Mouse (Mus musculus) layer of hippocampus, adult 9-10 months (tissue): Measurements from ENCODE around the gene Bcl2l10.

Source experiments
- DNase-seq: peaks from one replicate; pipeline ENCODE4 v3.0.0; 2022; ENCODE audit warnings: low spot score

Bcl2l10 gene

DNA sequence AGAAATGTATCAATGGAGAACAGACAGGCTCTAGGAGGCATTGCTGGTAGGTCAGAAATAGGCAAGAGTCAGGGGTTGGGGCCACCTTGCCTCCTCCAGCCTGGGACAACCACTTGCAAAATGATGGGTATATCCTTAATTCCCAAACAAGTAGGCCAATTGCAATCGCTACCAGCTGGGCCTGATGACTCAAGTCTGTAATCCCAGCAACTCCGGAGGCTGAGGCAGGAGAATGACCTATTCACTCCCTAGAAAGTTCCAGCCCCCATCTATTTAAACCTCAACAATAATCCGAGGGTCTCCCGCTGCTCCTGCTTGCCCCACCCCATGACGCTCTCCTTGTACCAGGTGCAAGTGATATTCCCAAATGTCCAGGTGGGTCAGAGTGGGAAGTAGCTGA is at the start of gene Bcl2l10:
Gene Bcl2l10, plus strand, starts transcription at position 301 of the 400 bp plus-strand sequence.
- DNase-seq = no peak

DNA sequence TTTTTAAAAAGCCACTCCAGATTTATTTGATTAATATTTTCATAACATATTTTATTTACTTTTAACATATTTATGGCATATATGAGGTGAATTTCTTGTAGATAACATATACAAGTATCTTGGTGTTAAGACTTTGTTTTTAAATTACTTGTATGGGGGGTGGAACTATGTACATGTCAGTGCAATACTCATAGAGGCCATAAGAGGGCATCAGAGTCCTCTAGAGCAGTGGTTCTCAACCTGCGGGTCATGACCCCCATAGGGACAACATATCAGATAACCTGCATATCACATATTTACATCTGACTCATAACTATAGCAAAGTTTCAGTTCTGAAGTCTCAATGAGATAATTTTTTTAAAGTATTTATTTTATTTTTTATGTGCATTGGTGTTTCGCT is 48.2 kb upstream of the Bcl2l10 start:
- DNase-seq = no peak

DNA sequence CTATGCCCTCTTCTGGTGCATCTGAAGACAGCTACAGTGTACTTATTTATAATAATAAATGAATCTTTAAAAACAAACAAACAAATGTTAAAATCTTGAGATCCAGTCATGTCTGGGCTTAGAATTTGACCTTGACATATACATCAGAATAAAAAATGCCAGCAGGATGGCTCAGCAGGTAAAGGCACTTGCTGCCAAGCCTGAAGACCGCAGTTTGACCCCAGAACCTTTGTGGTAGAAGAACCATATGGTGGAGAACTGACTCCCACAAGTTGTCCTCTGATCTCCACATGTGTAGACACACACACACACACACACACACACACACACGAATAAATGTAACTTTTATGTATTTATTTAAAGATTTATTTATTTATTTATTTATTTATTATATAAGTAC is 44.5 kb upstream of the Bcl2l10 start:
- DNase-seq = no peak

DNA sequence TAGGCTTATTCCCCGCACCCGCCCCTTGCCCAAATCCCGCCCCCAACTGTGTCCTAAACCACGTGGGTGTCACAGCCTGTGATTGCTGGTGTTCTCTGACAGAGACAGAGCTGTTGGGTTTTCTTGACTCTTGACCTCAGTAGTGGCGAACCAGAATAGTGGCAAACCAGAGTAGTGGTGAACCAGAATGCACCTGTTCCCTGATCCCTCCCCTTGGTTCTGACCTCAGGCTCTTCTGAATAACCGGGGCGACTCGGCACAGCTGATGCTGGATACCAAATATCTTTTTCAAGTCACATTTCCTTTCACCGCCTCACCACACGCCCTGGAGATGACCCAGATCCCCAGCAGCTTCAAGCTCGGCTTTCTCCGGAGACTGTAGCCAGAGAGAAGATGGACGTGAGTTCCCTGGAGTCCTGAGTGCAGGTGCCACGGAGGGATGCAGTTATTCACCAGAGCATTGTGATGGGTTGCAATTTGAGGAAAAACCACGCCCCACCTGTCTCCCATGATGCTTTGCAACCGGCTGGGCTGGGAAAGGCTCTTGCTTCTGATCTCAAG is 43.8 kb upstream of the Bcl2l10 start:
- no peak for DNase-seq

DNA sequence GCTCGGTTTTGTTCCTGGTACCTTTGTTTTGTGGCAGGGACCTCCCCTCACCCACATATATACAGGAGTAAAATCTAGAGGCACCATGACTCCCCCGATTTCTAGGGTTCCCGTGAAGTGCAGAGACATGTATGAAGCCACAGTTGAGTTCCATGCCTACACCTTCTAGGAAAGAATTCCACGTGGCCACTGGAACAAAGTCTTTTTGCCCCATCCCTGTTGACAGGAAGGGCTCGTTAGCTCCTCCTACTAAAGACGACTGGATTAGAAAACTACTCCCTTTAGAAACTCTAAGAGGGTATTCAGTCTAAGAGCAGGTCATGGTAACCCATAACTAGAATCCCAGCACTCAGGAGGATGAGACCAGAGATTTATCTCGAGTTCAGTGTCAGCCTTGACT is 43.3 kb upstream of the Bcl2l10 start:
- no peak for DNase-seq

DNA sequence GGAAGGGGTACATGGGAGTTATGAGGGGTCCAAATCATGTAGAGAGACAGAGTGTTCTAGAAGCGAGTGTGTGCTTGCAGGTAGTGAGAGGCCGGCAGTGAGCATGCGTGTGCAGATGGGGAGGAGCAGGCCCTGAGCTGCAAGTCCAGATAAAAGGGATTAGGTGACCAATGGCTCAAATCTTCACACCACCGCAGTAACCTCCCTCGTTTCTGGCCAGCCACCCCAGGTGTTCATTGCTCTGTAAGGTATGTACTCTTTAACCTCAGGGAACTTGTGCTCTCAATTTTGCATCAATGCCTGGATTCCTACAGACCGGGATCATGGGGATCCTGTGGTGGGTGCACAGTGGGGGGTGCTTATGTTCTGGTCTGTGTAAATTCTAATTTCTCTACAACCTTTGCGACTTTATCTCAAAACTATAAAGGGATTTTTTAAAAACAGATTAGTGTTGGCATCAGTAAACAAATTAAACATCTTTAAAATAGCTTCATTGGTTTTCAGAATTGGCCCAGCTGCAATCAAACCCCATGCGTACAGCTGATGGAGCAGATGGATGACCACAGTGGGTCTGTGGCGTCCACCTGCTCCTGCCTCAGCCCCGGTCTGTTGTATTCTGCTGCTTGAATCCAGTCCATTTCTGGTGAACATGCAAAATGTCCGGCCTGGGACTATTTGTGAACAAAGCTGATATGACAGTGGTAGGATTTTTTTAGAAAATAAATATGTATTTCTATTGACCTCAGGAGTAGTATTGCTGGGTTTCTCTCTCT is 41.2 kb upstream of the Bcl2l10 start, which contains the start of gene Gnb5:
Gene Gnb5, plus strand, starts transcription at position 163 of the 773 bp plus-strand sequence.
- no peak for DNase-seq

DNA sequence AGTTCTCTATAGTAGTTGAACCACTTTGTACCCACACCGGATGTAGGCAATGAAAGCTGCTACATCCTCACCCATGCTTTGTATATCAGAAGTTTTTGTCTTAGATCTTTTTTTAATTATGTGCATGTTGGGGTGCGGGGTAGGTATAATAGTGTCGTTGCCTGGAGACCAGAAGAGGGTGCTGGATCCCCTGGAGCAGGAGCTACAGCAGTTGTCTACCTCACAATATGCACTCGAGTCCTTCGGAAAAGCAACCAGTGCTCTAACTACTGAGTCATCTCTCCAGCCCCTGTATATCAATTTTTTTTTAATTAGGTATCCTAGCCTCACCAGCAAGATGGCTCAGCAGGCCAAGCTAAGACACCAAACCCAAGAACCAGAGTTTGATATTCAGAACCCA is 40.5 kb upstream of the Bcl2l10 start:
- DNase-seq = no peak

DNA sequence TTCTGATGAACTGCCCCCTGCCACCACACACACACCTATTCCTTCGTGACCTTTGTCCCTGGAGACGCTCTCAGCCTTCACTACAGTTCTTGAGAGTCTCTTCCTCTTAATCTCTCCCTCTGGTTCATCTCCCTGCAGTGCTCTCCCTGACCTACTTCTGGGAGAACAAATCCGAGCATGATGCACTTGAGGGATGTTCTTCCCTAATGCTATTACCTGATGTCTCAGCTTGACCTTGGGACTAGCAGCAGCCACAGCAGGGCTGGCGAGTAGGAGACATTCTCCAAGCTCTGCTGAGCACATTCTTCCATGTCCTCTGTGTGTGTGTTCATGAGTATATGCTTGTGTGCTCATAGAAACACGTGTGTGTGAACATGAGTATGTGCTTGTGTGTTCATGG is 38.9 kb upstream of the Bcl2l10 start:
- DNase-seq = no peak

DNA sequence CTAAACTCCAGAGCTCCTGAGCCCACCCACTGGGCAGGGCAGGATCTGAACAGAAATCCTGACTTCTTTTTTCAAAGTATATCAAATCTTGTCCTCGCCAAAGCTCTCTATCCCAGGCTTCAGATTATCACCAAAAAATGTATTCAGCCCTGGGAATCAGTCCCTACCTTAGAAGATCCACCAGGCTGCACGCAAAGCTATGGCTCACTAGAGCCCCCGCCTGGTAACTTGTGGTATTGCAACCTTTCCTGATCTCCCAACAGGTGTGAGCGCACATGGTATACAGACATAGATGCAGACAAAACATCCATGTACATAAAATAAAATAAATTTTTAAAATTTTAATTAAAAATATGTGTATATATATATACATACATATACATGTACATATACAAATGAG is 35.5 kb upstream of the Bcl2l10 start:
- peak; percentile 56 for DNase-seq

DNA sequence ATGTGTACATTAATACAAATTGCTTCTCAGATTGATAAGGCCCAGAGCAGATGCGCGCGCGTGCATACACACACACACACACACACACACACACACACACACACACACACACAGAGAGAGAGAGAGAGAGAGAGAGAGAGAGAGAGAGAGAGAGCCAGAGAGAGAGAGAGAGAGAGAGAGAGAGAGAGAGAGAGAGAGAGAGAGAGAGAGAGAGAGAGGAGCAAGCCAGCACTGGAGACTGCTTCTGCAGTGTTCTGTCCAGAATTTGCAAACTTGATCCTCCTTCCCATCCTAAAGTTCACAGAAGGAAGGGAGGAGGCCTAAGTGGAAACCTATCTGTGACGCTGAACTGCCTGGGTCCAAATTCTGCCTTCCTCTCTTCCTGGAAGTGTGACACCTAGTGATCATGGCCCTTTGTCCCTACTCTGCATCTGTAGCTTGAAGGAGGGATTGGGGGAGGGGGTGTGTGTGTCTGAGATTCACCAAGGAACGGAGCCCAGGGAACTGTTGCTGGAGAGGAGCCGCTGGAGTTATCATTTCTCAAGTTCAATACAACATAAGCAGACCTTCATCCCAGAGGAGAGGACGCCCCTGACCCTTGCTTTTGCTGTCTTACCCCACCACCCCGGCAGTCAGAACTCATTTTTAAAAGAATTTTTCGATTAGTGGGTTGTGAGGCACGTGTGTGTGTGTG is 34.3 kb upstream of the Bcl2l10 start:
- DNase-seq = no peak

DNA sequence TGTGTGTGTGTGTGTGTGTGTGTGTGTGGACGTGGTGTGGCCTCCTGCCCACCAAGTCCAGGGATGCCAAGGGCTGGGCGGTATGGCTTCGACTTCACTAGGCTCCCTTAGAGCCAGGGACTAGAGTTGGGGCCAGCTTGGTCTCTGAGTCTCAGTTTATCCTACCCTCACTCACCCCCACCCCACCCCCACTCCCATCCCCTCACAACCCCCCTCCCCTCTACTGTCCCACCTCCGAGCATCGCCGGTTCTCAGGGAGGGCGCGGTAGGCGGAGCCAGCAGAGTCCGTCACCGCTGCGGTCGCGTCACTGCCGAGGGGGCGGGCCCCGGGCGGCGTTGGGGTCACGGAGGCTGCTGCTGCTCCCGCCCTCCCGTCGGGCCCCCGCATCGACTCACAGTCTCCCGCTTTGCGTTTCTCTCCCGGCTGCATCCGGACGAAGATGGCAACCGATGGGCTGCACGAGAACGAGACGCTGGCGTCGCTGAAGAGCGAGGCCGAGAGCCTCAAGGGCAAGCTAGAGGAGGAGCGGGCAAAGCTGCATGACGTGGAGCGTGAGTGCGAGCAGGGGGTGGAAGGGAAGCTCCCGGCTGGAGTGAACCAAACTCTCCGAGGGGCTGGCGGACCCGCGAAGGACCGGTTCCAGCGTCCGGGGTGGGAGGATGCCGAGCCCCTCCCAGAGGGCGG is 33.6 kb upstream of the Bcl2l10 start:
- DNase-seq = no peak

DNA sequence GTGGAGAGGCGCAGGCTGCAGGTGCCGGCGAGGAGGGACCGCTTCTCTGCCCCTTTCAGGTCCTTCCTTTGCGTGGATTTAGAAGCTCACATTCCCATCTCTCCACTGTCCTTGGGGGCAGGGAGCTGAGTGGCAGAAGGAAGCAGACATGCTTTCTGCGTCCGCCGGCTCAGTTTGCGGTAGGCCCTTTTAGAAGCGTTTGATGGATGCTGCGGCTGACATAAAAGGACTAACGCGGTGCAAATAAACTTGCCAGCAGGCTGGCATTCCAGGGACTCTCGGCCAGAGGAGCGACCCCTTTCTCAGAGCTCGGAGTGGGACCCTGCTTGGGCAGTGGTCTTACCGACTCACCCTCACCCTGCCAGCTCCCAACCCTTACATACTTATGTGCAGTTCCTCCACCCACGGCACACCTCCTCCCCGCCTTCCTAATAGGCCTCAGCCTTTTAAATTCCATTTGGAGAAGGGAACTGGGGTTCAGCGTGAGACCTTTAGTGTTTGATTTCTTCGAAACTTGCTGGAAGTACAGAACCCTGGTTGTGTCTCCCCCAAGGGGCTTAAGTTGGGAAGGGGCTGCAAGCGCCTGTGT is 32.9 kb upstream of the Bcl2l10 start:
- DNase-seq = no peak

DNA sequence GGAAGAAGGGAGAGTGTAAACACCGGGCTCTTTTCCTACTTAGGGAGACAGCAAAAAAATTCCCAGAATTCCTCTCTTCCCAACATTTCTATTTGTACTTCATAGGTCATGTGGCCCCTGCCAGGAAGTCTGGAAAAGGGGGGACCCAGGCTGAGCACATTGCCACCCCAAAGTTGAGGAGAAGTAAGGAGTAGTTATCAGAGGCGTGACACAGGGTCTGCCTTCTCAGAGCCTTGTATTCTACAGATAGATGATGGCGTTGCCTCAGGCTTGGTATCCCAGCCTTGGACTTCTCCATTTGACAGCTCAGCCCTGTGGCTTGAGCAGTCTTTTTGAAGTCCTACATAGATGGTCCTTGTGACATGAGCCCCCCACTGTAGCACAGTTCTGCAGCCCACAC is 32.3 kb upstream of the Bcl2l10 start:
- no peak for DNase-seq

DNA sequence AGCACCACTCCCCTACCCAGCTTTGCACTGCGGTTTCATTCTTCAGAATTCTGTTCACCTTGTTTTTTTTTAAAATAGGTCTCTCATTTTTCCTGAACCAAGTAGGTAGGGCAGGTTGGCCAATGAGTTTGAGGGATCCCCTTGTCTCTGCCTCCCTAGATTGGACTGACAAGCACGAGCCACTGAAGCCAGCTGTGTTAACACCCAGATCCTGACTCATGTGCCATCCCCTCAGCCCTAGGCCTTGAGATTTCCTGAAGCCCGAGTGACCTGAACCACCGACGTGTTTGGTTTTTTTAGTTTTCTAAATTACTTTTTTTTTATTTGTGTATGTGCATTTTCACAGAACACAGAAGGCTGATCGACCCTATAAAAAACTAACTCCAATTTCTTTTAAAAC is 30.8 kb upstream of the Bcl2l10 start:
- no peak for DNase-seq

DNA sequence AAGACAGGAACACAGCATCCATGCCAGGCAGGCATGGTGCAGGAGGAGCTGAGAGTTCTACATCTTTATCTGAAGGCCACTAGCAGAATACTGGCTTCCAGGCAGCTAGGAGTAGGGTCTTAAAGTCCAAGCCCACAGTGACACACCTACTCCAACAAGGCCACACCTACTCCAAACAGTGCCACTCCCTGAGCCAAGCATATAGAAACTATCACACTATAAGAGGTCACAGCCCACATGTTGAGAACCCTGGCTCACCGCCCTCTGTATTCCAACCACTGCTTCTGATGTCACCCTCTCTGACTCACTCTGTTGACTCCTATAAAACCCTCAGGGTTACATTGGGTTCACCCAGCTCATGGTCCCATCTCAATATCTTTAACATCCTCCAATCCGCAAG is 29.4 kb upstream of the Bcl2l10 start:
- DNase-seq = no peak

DNA sequence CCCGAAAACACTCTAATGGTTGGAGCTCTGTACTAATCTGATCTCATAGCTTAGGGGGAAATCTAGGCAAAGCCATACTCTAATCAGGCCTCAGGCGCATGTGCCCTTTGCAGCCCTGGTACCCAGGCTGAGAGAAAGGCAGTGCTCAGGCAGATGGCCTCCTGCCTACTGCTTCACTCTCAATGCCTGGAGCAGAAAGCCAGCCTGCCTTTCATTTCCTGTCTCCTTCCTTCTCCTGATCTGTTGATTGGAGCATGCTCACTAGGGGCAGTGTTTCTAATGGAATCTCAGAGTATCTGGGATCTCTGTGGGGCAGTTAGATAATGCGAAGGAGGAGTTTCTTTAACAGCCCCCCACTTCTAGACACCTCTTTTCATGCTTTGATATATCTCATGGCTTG is 28.2 kb upstream of the Bcl2l10 start:
- no peak for DNase-seq

DNA sequence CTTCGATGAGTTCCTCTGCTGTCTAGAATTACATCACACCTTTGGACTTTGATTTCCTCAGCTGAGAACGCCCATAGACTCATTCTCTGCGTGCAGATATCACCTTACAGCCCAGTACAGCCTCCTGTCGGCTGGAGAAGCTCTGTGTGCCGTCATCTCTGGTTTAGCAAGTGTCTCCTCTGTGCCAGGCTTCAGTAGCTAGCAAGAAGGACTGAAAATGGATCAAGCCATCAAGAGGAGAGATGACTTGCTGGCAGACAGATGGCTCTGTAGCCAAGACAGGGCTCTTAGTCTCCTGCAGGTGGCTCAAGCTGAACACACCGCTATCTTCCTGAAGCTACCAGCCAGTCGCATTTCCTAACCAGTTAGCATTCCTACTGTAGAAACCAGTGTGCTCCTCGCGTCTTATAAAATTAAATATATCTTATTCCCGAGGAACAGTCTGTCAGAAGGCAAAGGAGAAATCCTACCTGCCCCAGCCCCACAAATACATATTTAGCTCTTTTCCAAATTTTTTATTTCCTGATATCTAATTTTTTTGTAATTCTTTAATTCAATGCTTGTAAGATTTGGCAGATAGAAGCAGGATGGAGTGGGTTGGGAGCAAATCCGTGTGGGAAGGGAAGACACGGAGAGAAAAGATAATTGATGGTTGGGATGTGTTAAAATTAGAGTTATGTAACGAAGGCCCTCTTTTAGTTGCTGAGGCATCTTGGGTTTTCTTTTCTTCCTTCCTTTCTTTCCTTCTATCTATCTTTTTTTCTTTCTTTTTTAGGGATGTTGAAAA is 25.3 kb upstream of the Bcl2l10 start:
- no peak for DNase-seq

DNA sequence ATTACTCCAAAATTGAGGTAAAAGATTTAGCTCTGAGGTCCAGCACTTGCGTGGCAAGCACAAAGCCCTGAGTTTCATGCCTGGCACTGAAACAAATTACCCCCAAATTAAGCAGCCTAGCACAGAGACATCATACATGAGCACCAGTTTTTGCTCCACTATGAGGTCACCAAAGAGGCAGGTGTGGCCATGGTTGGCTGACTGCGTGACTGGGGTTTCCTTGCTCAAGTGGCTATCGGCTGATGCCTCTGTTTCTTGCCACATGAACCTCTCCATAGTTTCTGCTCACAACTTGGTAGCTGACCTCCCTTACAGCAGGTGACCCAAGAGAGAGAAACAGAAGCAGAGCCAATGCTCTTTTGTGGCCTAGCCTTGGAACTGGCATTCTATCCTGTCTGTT is 19.5 kb upstream of the Bcl2l10 start:
- no peak for DNase-seq

DNA sequence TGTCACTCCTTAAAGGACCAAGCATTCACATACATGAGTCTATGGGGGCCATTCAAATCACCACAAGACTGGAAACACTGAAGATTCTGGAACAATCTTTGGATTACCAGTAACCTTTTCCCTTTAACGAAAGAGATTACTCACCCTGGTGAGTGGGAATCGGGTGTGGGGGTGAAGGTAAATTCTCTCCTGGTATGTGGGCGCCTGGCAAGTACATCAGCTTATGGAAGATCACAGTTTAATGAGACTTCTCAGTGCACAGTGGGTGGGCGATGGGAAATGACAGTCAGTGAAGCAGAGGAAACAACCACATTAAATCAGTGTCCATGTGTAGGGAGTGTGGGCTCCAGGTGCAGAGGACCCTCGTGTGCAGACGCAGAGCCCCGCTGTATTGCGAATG is 16.7 kb upstream of the Bcl2l10 start:
- DNase-seq = no peak

DNA sequence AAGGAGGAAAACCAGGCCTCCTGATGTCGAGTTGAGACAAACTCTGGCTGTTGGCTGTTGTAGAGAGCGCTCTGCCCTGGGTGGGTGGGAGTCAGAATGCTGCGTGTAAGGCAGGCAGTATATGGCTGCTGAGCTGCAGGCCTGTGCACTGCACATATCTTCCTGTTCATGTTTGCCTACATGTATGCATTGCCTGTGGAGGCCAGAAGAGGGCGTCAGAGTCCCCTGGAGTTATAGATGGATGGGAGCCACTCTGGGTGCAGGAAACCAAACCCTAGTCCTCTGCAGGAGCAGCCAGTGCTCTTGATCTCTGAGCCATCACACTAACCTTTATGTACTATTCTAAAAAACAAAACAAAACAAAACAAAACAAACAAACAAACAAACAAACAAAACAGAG is 13.1 kb upstream of the Bcl2l10 start:
- DNase-seq = no peak

DNA sequence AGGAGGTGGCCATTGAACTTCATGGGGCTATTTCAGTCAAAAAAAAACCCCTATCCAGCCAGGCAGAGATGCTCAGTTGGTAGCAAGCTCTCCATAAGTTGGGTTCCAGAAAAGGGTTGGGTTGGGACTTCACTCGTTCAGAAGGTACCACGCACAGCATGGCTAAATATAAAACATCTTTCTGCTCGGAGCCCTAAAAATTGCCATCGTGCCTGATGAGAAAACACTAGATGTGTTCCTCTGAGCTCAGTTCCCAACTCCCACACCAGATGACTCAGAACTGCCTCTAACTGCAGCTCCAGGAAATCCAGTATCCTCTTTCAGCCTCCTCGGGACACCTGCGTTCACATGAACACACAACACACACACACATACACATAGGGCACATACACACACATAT is 9.5 kb upstream of the Bcl2l10 start:
- DNase-seq = no peak

DNA sequence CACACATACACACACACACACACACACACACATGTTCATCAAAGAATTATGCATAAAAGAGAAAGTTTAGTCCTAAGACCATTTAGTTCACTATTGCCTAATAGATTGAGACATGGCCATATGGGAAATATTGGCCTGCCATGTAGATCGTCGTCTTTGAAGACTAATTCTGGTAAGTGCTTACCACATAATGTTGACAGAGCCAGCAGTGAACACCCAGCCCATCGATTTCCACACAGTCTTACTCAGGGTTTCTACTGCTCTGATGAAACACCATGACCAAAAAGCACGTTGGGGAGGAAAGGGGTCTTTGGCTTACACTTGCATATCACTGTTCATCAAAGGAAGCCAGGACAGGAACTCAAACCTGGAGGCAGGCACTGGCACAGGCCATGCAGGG is 5.1 kb upstream of the Bcl2l10 start:
- DNase-seq = no peak
